Mouse (Mus musculus) G1E (cell line): Measurements from ENCODE around the gene Egfl6. TPM values are rescaled to one million over a fixed set of nuclear protein-coding genes. Genes with fewer than 3 reads are reported as not detected.

Experiments used
- ATAC-seq: 2 replicates; pipeline ENCODE4 v1.8.0; 2016; ENCODE audit warnings: mild to moderate bottlenecking; ENCODE audit not compliant: insufficient number of reproducible peaks, poor library complexity, low FRiP score, severe bottlenecking; ENCODE audit errors: extremely low read depth
- DNase-seq: peaks from one replicate; pipeline ENCODE4 v3.0.0; 2012; ENCODE audit warnings: low spot score
- H3K27me3 ChIP-seq: 2 replicates; pipeline ENCODE4 v1.6.1; 2012; ENCODE audit warnings: mild to moderate bottlenecking, low read length, inconsistent platforms; ENCODE audit not compliant: insufficient read depth
- H3K36me3 ChIP-seq: replicated peaks from 2 replicates; pipeline ENCODE3; 2012; ENCODE audit warnings: mild to moderate bottlenecking, inconsistent platforms
- H3K4me1 ChIP-seq: 2 replicates; pipeline ENCODE4 v1.6.1; 2012; ENCODE audit warnings: low read depth, low read length, inconsistent platforms, mixed read lengths; ENCODE audit not compliant: insufficient read depth
- H3K4me3 ChIP-seq: 2 replicates; pipeline ENCODE4 v1.5.1; 2012; ENCODE audit warnings: low read depth, mild to moderate bottlenecking, inconsistent platforms, low read length, moderate library complexity, mixed read lengths
- H3K9me3 ChIP-seq: replicated peaks from 2 replicates; pipeline ENCODE4 v1.6.1; 2012; ENCODE audit warnings: inconsistent platforms
- CTCF ChIP-seq: IDR thresholded peaks from 2 replicates; pipeline ENCODE4 v1.5.1; 2012; ENCODE audit warnings: low read depth, low read length, inconsistent platforms, mixed read lengths
- GATA1 ChIP-seq: IDR thresholded peaks from 2 replicates; pipeline ENCODE4 v1.6.1; 2012; ENCODE audit warnings: borderline replicate concordance, low read length, inconsistent platforms, mixed read lengths
- GATA2 ChIP-seq: IDR thresholded peaks from 2 replicates; pipeline ENCODE4 v1.6.1; 2012; ENCODE audit warnings: low read depth, low read length, inconsistent platforms, borderline replicate concordance
- POLR2AphosphoS5 ChIP-seq: IDR thresholded peaks from 2 replicates; pipeline ENCODE4 v1.6.1; 2012; ENCODE audit warnings: low read depth, low read length, inconsistent platforms; ENCODE audit not compliant: insufficient replicate concordance
- TAL1 ChIP-seq: conservative IDR thresholded peaks from 2 replicates; pipeline ENCODE4 v1.6.1; 2012; ENCODE audit warnings: low read depth, low read length, inconsistent platforms, mixed read lengths
- polyA plus RNA-seq: library from polyadenylated mRNA; stranded (reverse); fragments of >175 nt; gene quantifications from 2 replicates; pipeline ENCODE4 v1.2.3, GENCODE M21; 2012
- total RNA-seq, 2 experiments: library from RNA; stranded (forward) in 1 of 2; stranded (reverse) in 1 of 2; fragments of 200-1000 nt in 1 of 2; fragments of >200 nt in 1 of 2; fragmentation: Nextera tagmentation in 1 of 2; gene quantifications; 2 replicates each; pipeline ENCODE4 v1.2.3; 2014 to 2017

Gene Egfl6
- total and polyA plus RNA-seq, 3 experiments, result not detected

GRCm38 (mm10) chrX:166619084-166619483, 33.6 kb upstream of the Egfl6 start:
- ATAC-seq (no peak), DNase-seq (no peak)
- no peaks in the 10 kb centered on the region for H3K27me3 ChIP-seq
- H3K36me3 ChIP-seq, result no peaks in the 10 kb centered on the region
- no peak overlapping the region for H3K4me3 ChIP-seq
- H3K4me1 ChIP-seq, result no peaks in the 10 kb centered on the region
- no peaks in the 10 kb centered on the region for H3K9me3 ChIP-seq
- no peak for TF ChIP-seq TAL1
- TF ChIP-seq POLR2AphosphoS5, result no peak
- no peak for TF ChIP-seq GATA2
- no peak for TF ChIP-seq CTCF
- no peak for TF ChIP-seq GATA1

- Histone ChIP-seq H3K4me1 (no peaks in the 10 kb centered on the region), H3K9me3 (no peaks in the 10 kb centered on the region), H3K27me3 (no peaks in the 10 kb centered on the region), H3K36me3 (no peaks in the 10 kb centered on the region), H3K4me3 (no peak overlapping the region)
- DNase-seq (no peak), ATAC-seq (no peak)
- TF ChIP-seq GATA1, result no peak
- TF ChIP-seq TAL1, result no peak
- no peak for TF ChIP-seq GATA2
- TF ChIP-seq CTCF, result no peak
- TF ChIP-seq POLR2AphosphoS5, result no peak
Measured at GRCm38 (mm10) chrX:166615191-166615590, 29.7 kb upstream of the Egfl6 start.

GRCm38 (mm10) chrX:166576111-166576510, 9.4 kb downstream of the Egfl6 start:
- Histone ChIP-seq H3K4me1 (no peaks in the 10 kb centered on the region), H3K4me3 (no peak overlapping the region), H3K27me3 (no peaks in the 10 kb centered on the region), H3K36me3 (no peaks in the 10 kb centered on the region), H3K9me3 (no peaks in the 10 kb centered on the region)
- no peak for ATAC-seq
- TF ChIP-seq TAL1, result no peak
- no peak for TF ChIP-seq GATA1
- no peak for TF ChIP-seq GATA2
- TF ChIP-seq CTCF, result no peak
- TF ChIP-seq POLR2AphosphoS5, result no peak
- DNase-seq, result no peak

GRCm38 (mm10) chrX:166565983-166566382, 19.5 kb downstream of the Egfl6 start:
- H3K4me3 ChIP-seq, result no peak overlapping the region
- no peaks in the 10 kb centered on the region for H3K4me1 ChIP-seq
- H3K9me3 ChIP-seq, result no peaks in the 10 kb centered on the region
- ATAC-seq (no peak), DNase-seq (no peak)
- H3K36me3 ChIP-seq, result no peaks in the 10 kb centered on the region
- no peaks in the 10 kb centered on the region for H3K27me3 ChIP-seq
- TF ChIP-seq TAL1, result no peak
- TF ChIP-seq GATA1, result no peak
- TF ChIP-seq CTCF, result no peak
- TF ChIP-seq POLR2AphosphoS5, result no peak
- no peak for TF ChIP-seq GATA2

- H3K36me3 ChIP-seq, result no peaks in the 10 kb centered on the region
- ATAC-seq (no peak), DNase-seq (no peak)
- H3K27me3 ChIP-seq, result no peaks in the 10 kb centered on the region
- no peaks in the 10 kb centered on the region for H3K9me3 ChIP-seq
- H3K4me1 ChIP-seq, result no peaks in the 10 kb centered on the region
- H3K4me3 ChIP-seq, result no peak overlapping the region
- TF ChIP-seq POLR2AphosphoS5 (no peak), TAL1 (no peak), CTCF (no peak), GATA2 (no peak), GATA1 (no peak)
Measured at GRCm38 (mm10) chrX:166565401-166565800, 20.1 kb downstream of the Egfl6 start.

GRCm38 (mm10) chrX:166564900-166565299, 20.6 kb downstream of the Egfl6 start:
- H3K27me3 ChIP-seq, result no peaks in the 10 kb centered on the region
- no peaks in the 10 kb centered on the region for H3K9me3 ChIP-seq
- no peak for DNase-seq
- no peaks in the 10 kb centered on the region for H3K4me1 ChIP-seq
- TF ChIP-seq GATA2, result no peak
- no peak for TF ChIP-seq CTCF
- no peak for TF ChIP-seq GATA1
- TF ChIP-seq POLR2AphosphoS5, result no peak
- TF ChIP-seq TAL1, result no peak
- no peak overlapping the region for H3K4me3 ChIP-seq
- no peaks in the 10 kb centered on the region for H3K36me3 ChIP-seq
- no peak for ATAC-seq
